Mouse (Mus musculus) cortical plate, adult 2 months (tissue): ENCODE results near the gene Itgb2. TPM values are rescaled to one million over a fixed set of nuclear protein-coding genes. Genes with fewer than 3 reads are reported as not detected.

ENCODE experiments used
- H3K27ac ChIP-seq: fragments of 200-500 bp; 2 replicates; pipeline ENCODE4 v1.5.1; 2012; ENCODE audit warnings: low read length, control low read depth, inconsistent platforms; ENCODE audit not compliant: insufficient read depth
- H3K4me1 ChIP-seq: fragments of 200-500 bp; 2 replicates; pipeline ENCODE4 v1.6.1; 2011; ENCODE audit warnings: low read length; ENCODE audit not compliant: control insufficient read depth, insufficient read depth
- H3K4me3 ChIP-seq: fragments of 200-500 bp; 2 replicates; pipeline ENCODE4 v1.5.1; 2011; ENCODE audit warnings: mild to moderate bottlenecking, low read length, control low read depth; ENCODE audit not compliant: insufficient read depth
- CTCF ChIP-seq: fragments of 200-500 bp; IDR thresholded peaks from 2 replicates; pipeline ENCODE4 v1.5.1; 2011; ENCODE audit warnings: mild to moderate bottlenecking, control low read depth, low read length; ENCODE audit not compliant: insufficient read depth; ENCODE audit errors: extremely low read depth
- POLR2A ChIP-seq: fragments of 200-500 bp; IDR thresholded peaks from 2 replicates; pipeline ENCODE4 v1.6.1; 2011; ENCODE audit warnings: mild to moderate bottlenecking, low read length, control low read depth; ENCODE audit not compliant: insufficient read depth; ENCODE audit errors: extremely low read depth
- polyA plus RNA-seq: library from polyadenylated mRNA; depleted of rRNA; stranded (reverse); fragments of >200 nt; gene quantifications from 2 replicates; pipeline ENCODE4 v1.2.3, GENCODE M21; 2012

Itgb2 gene
- polyA plus RNA-seq, 1 experiment = 6.1 TPM

DNA sequence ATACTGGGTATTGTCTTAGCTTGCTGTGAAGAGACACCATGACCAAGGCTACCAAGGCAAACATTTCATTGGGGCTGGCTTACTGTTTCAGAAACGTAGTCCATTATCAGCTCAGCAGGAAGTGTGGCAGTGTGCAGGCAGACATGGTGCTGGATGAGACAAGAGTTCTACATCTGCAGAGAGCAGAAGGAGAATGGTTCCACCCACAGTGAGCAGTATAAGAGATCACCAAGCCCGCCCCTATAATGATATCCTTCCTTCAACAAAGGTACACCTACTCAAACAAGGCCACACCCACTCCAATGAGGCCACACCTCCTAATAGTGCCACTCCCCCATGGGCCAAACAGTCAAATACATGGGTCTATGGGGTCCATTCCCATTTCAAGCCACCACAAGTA, 31.5 kb downstream of the Itgb2 start:
- no peak for TF ChIP-seq CTCF
- TF ChIP-seq POLR2A = no peak
- no peak overlapping the region for H3K4me3 ChIP-seq
- H3K4me1 ChIP-seq = no peaks in the 10 kb centered on the region
- H3K27ac ChIP-seq = no peak overlapping the region

DNA sequence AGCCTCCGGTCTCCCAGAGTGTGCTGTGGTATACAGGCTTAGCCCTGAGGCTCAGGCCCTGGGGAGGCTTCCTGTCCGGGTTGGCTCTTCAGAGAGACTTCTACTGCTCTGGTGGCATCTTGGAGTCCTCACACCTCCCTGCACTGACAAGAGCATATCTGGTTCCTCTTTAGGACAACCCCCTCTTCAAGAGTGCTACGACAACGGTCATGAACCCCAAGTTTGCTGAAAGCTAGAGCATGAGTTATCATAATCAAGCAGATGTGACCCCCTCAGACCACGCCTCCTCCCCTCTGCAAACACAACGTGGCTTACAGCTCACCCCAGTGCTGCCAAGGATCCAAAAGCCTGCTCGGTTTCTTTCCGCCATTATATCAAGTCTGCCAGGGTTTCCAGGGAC, 35.0 kb downstream of the Itgb2 start:
- TF ChIP-seq CTCF = no peak
- no peak for TF ChIP-seq POLR2A
- no peak overlapping the region for H3K27ac ChIP-seq
- H3K4me1 ChIP-seq = no peaks in the 10 kb centered on the region
- H3K4me3 ChIP-seq = no peak overlapping the region

DNA sequence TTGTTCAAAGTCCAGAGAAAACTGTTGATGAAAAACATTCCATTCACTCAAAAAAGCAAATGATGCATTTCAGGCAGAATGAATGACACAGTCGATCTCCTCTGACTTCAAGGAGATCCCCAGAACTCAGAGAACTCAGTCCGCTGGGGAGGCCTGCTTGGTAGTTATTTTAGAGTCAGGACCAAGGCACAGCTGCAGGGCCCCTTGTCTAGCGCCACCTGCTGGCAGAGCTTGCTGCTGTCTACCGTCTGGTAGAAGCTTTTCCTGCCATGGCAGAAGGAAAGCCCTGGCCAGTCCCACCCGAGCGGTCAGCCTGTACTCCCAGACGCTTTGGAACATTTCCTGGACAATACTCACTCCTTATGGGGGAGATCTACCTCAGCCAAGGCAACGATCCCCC, 36.6 kb downstream of the Itgb2 start:
- TF ChIP-seq POLR2A = no peak
- peak; percentile 81 for TF ChIP-seq CTCF
- Histone ChIP-seq H3K4me3 (no peak overlapping the region), H3K4me1 (no peaks in the 10 kb centered on the region), H3K27ac (no peak overlapping the region)

DNA sequence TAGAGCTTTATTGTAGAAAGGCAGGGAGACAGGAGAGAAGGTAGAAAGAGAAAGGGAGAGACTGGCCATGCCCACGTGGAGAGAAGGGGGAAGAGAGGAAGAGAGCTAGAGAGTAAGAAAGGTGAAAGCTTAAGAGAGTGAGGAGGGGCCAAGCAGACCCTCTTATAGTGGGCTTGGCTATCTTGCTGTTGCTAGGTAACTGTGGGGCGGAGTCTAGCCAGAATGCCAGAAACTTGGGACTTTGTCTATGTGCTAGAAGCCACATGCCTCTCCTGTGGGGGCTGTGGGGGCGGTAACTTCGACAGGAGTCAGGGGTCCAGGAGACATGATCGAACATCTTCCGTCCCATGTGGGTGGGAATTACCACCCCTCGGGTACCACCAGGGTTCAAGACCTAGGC, 39.4 kb downstream of the Itgb2 start:
- Histone ChIP-seq H3K27ac (no peak overlapping the region), H3K4me1 (no peaks in the 10 kb centered on the region)
- no peak for TF ChIP-seq POLR2A

DNA sequence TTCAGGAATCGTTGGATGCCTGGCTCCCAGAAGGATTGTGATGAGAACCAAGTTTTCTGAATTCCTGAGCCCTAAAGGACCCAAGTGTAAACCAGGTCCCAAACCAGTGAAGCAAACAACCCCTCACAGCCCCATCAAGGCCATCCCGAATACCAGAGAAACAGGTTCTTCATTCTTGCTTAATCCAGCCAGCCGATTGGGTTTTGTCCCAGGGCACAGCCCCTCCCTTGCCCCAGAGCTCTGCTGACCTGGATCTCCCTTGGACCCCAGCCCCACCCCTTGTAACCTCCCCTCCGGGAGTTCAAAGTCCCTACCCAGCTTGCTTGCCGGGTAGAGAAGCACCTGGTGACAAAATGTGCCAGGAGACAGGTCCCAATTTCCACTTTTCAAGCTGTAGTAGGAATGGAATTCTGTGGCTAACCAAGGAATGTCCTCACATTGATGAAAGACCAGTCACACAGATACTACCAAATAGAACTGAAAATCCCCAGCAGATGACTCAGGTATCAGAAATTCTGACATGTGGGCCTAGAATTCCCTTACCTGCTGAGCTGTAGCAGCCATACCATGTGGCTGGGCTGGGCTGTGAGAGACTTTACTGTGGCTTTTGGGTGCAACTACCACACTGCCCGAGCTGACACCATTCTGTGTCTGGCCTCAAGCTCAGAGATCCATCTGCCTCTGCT, 40.1 kb downstream of the Itgb2 start:
- no peak overlapping the region for H3K4me3 ChIP-seq
- H3K27ac ChIP-seq = no peak overlapping the region
- no peaks in the 10 kb centered on the region for H3K4me1 ChIP-seq
- TF ChIP-seq POLR2A = no peak
- TF ChIP-seq CTCF = no peak

More for the DNA sequence above, 39.4 kb downstream of the Itgb2 start:
- no peak overlapping the region for H3K4me3 ChIP-seq

DNA sequence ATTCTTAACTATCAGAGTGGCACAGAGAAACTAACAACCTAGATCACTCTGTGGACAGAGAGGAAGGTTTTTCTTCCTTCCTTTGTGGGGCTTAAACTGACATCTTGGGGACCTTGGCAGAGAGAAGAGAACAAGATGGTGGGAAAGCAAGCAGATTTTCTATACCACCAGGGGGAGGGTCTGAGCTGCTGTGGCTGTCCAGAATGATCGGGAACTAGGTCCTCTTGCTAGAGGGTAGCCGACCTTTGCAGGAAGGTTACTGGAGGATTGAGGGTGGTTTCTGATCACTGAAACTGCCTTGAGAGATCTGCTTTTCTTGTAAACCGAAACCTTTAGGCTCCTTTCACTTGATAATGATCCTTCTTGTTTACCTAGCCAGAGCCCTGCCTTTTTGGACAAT, 42.2 kb downstream of the Itgb2 start:
- no peak for TF ChIP-seq CTCF
- Histone ChIP-seq H3K4me1 (no peaks in the 10 kb centered on the region), H3K4me3 (no peak overlapping the region), H3K27ac (no peak overlapping the region)

DNA sequence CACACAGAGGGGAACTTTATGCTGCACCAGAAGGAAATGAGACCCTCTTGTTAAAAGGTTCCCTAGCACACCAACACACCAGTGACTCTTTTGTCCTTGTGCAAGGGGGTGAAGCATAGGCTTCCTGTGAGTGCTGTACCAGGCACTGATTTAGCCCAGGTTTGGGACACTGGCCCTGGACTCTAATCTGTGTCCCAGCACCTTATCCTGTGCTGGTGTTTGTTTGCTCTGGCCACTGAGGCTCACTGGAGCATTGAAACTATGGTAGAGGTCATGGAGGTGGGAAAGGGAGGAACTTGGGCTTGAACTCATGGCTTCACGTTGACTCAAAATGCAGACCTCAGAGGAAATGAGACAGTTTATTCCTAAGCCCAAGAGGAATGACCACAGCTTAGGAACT, 43.1 kb downstream of the Itgb2 start:
- no peaks in the 10 kb centered on the region for H3K4me1 ChIP-seq
- TF ChIP-seq CTCF (no peak), POLR2A (no peak)
- H3K4me3 ChIP-seq = no peak overlapping the region
- H3K27ac ChIP-seq = no peak overlapping the region

DNA sequence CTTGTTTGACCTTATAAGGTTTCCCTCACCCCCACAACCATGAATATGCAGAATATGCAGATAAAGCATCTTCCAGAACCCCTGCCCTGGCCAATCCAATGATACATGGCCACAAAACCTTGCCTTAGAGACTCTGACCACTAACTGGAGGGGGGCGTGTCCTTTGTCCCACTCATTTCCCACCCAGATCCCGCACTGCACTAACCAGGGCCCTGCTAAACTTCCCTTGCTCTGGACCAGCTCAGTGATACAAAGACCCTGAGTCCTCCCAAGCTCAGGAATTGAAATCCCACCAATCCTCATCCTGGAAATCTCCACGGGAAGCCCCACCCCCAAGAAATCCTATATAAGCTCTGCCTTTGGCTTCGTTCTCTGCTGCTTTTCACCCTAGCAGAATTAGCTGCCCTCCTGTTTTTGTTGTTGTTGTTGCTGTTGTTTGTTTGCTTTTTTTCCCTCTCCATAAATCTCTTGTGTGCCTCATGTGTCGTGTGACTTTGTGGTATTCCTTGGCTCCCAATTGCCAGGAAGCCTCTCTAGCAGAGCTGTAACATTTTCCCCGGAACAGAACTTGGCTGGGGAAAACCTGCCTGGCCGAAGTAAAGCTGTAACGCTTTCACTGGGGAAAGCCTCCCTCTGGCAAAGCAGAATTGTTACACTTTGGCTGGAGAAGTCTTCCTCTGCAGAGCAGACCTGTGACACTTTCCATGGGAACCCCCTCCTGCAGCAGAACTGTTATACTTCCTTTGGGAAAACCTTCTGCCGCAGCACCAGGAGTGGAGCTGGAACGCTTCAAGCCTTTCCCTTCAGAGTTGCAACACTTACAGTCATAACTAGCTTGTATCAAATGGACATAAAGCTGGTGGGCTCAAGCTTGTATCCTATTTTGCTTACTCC, 50.2 kb downstream of the Itgb2 start:
- TF ChIP-seq CTCF (no peak), POLR2A (no peak)
- no peak overlapping the region for H3K27ac ChIP-seq
- 0 out of 2 replicates have a peak, but pooled peaks cover 5% of the 10 kb centered on the region for H3K4me1 ChIP-seq
- no peak overlapping the region for H3K4me3 ChIP-seq

DNA sequence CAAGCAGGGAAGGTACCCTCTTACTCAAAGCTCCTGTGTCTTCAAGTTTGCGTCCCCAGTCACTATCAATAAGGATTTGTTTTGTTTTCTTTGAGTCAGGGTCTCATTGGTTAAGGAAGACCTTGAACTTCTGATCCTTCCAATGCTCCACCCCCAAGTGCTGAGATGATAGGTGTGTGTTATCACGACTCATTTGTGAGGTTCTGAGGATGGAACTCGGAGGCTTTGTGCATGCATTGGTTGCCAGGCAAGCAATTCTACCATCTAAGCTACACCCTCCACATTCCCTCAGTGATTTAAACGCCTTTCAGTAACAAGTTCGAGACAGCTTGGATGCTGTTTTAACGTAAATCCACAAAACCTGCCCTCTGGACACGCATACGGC, 51.0 kb downstream of the Itgb2 start:
- H3K4me3 ChIP-seq = peak overlapping the region; percentile 75
- H3K4me1 ChIP-seq = peaks cover 5% of the 10 kb centered on the region; the same call in 1 of the 2 replicates
- H3K27ac ChIP-seq = 0 out of 2 replicates have a peak overlapping the region, but pooled peaks have one; percentile 22
- no peak for TF ChIP-seq POLR2A
